Mouse (Mus musculus): Measurements from ENCODE around the gene Cd209d. TPM values are rescaled to one million over a fixed set of nuclear protein-coding genes. Genes with fewer than 3 reads are reported as not detected.
"Not testable (repeated sequence)": the region's sequence is repeated elsewhere in the genome, so short reads cannot be mapped to it uniquely, and the experiment has no call there.

Gene Cd209d
- polyA plus RNA-seq (2015; fragmentation: Nextera tagmentation; extraction: Ambion mirVana) = not detected in 2 replicates

- Histone ChIP-seq H3K27me3 (ENCODE audit: control insufficient read depth, insufficient read depth, low read length) (no peaks in the 10 kb centered on the region), H3K9me3 (replicated peaks; ENCODE audit: control insufficient read depth, low read length) (peaks cover 4% of the 10 kb centered on the region), H3K36me3 (ENCODE audit: control insufficient read depth, insufficient read depth) (no peaks in the 10 kb centered on the region), H3K9ac (ENCODE audit: low read length) (no peak within 1 kb of the TSS), H3K4me2 (ENCODE audit: low read depth, low read length) (no peak within 1 kb of the TSS), H3K4me3 (ENCODE audit: low read length) (no peak within 1 kb of the TSS), H3K4me1 (ENCODE audit: control insufficient read depth, insufficient read depth, low read length) (no peaks in the 10 kb centered on the region), H3K27ac (ENCODE audit: low read length) (no peak within 1 kb of the TSS)
- ATAC-seq (replicated peaks; ENCODE audit: extremely low read depth, insufficient read depth, low FRiP score) = no peak
- 61% methylated on average over 4 of the region's 4 CpGs for WGBS
Measured at GRCm38 (mm10) chr8:3878455-3878854, at the start of gene Cd209d. TSS of gene Cd209d (minus strand) at chr8:3878555.

- Histone ChIP-seq H3K27me3 (ENCODE audit: control insufficient read depth, insufficient read depth, low read length) (no peaks in the 10 kb centered on the region), H3K36me3 (ENCODE audit: control insufficient read depth, insufficient read depth) (no peaks in the 10 kb centered on the region), H3K9me3 (replicated peaks; ENCODE audit: control insufficient read depth, low read length) (no peaks in the 10 kb centered on the region), H3K4me3 (ENCODE audit: low read length) (no peak within 1 kb of the TSS), H3K27ac (ENCODE audit: low read length) (no peak within 1 kb of the TSS), H3K9ac (ENCODE audit: low read length) (no peak within 1 kb of the TSS), H3K4me2 (ENCODE audit: low read depth, low read length) (no peak within 1 kb of the TSS), H3K4me1 (ENCODE audit: control insufficient read depth, insufficient read depth, low read length) (no peaks in the 10 kb centered on the region)
- WGBS = 88% methylated on average over 3 of the region's 3 CpGs
- ATAC-seq (replicated peaks; ENCODE audit: extremely low read depth, insufficient read depth, low FRiP score) = no peak
Measured at GRCm38 (mm10) chr8:3926744-3927143, 48.4 kb upstream of the Cd209d start, which contains the start of gene Cd209b. TSS of gene Cd209b (minus strand) at chr8:3926844.

- WGBS = 78% methylated on average over 2 of the region's 2 CpGs
- Histone ChIP-seq H3K4me1 (ENCODE audit: control insufficient read depth, insufficient read depth, low read length) (no peaks in the 10 kb centered on the region), H3K9me3 (replicated peaks; ENCODE audit: control insufficient read depth, low read length) (peaks cover 4% of the 10 kb centered on the region), H3K27me3 (ENCODE audit: control insufficient read depth, insufficient read depth, low read length) (no peaks in the 10 kb centered on the region), H3K27ac (ENCODE audit: low read length) (no peak overlapping the region), H3K4me3 (ENCODE audit: low read length) (no peak overlapping the region), H3K9ac (ENCODE audit: low read length) (no peak overlapping the region), H3K36me3 (ENCODE audit: control insufficient read depth, insufficient read depth) (no peaks in the 10 kb centered on the region), H3K4me2 (ENCODE audit: low read depth, low read length) (no peak overlapping the region)
- no peak for ATAC-seq (replicated peaks; ENCODE audit: extremely low read depth, insufficient read depth, low FRiP score)
Measured at GRCm38 (mm10) chr8:3876121-3876520, 2.2 kb downstream of the Cd209d start.

GRCm38 (mm10) chr8:3862736-3863135 is 15.6 kb downstream of the Cd209d start:
- H3K36me3 ChIP-seq (ENCODE audit: control insufficient read depth, insufficient read depth); H3K4me1 ChIP-seq (ENCODE audit: control insufficient read depth, insufficient read depth, low read length); H3K9me3 ChIP-seq (replicated peaks; ENCODE audit: control insufficient read depth, low read length); H3K4me3 ChIP-seq (ENCODE audit: low read length); H3K9ac ChIP-seq (ENCODE audit: low read length); H3K27ac ChIP-seq (ENCODE audit: low read length); H3K4me2 ChIP-seq (ENCODE audit: low read depth, low read length); ATAC-seq (replicated peaks; ENCODE audit: extremely low read depth, insufficient read depth, low FRiP score); H3K27me3 ChIP-seq (ENCODE audit: control insufficient read depth, insufficient read depth, low read length): not testable (repeated sequence)

GRCm38 (mm10) chr8:3854209-3854608 is 24.1 kb downstream of the Cd209d start, which contains the start of gene Cd209e:
TSS of gene Cd209e (minus strand) at chr8:3854309.
- no peak within 1 kb of the TSS for H3K4me2 ChIP-seq (ENCODE audit: low read depth, low read length)
- no peak within 1 kb of the TSS for H3K27ac ChIP-seq (ENCODE audit: low read length)
- no peak within 1 kb of the TSS for H3K4me3 ChIP-seq (ENCODE audit: low read length)
- H3K9me3 ChIP-seq (replicated peaks; ENCODE audit: control insufficient read depth, low read length) = no peaks in the 10 kb centered on the region
- H3K27me3 ChIP-seq (ENCODE audit: control insufficient read depth, insufficient read depth, low read length) = no peaks in the 10 kb centered on the region
- H3K4me1 ChIP-seq (ENCODE audit: control insufficient read depth, insufficient read depth, low read length) = no peaks in the 10 kb centered on the region
- no peak within 1 kb of the TSS for H3K9ac ChIP-seq (ENCODE audit: low read length)
- WGBS = 55% methylated on average over 2 of the region's 2 CpGs
- no peaks in the 10 kb centered on the region for H3K36me3 ChIP-seq (ENCODE audit: control insufficient read depth, insufficient read depth)
- no peak for ATAC-seq (replicated peaks; ENCODE audit: extremely low read depth, insufficient read depth, low FRiP score)

Other genes starting within 250 kb of the Cd209d start
- 47.3 and 50.4 TPM in 2 replicates for gene Stxbp2, start 247.6 kb downstream of the Cd209d start, polyA plus RNA-seq (2015; fragmentation: Nextera tagmentation; extraction: Ambion mirVana)
- not detected in 2 replicates for gene Retn, start 222.8 kb downstream of the Cd209d start, polyA plus RNA-seq (2015; fragmentation: Nextera tagmentation; extraction: Ambion mirVana)
- 0.55 and 0.58 TPM in 2 replicates for gene Mcemp1, start 212.8 kb downstream of the Cd209d start, polyA plus RNA-seq (2015; fragmentation: Nextera tagmentation; extraction: Ambion mirVana)
- 4.3 and 4.4 TPM in 2 replicates for gene Fcor, start 206.2 kb downstream of the Cd209d start, polyA plus RNA-seq (2015; fragmentation: Nextera tagmentation; extraction: Ambion mirVana)
- 32.4 and 35.2 TPM in 2 replicates for gene Trappc5, start 202.3 kb downstream of the Cd209d start, polyA plus RNA-seq (2015; fragmentation: Nextera tagmentation; extraction: Ambion mirVana)
- gene Fcer2a, start 184.4 kb downstream of the Cd209d start, polyA plus RNA-seq (2015; fragmentation: Nextera tagmentation; extraction: Ambion mirVana) = 0.14 and 0.16 TPM in 2 replicates
- 2.0 and 2.6 TPM in 2 replicates for gene Clec4g, start 157.9 kb downstream of the Cd209d start, polyA plus RNA-seq (2015; fragmentation: Nextera tagmentation; extraction: Ambion mirVana)
- gene Cd209a, start 129.6 kb downstream of the Cd209d start, polyA plus RNA-seq (2015; fragmentation: Nextera tagmentation; extraction: Ambion mirVana) = 0.19 and 0.28 TPM in 2 replicates
- gene Cd209e, start 24.2 kb downstream of the Cd209d start, polyA plus RNA-seq (2015; fragmentation: Nextera tagmentation; extraction: Ambion mirVana) = 0.16 and 0.39 TPM in 2 replicates
- gene Cd209b, start 48.3 kb upstream of the Cd209d start, polyA plus RNA-seq (2015; fragmentation: Nextera tagmentation; extraction: Ambion mirVana) = not detected in 2 replicates
- 0.21 and 0.38 TPM in 2 replicates for gene Cd209c, start 76.2 kb upstream of the Cd209d start, polyA plus RNA-seq (2015; fragmentation: Nextera tagmentation; extraction: Ambion mirVana)
- gene Cd209f, start 227.3 kb upstream of the Cd209d start, polyA plus RNA-seq (2015; fragmentation: Nextera tagmentation; extraction: Ambion mirVana) = 0.12 TPM in 1 of 2 replicates, not detected in the other

Data from heart, embryonic 16.5 days (tissue).